Mouse (Mus musculus) intestine, postnatal 0 days (tissue): ENCODE measurements around the gene Opn4. TPM values are rescaled to one million over a fixed set of nuclear protein-coding genes. Genes with fewer than 3 reads are reported as not detected.

Experiments
- ATAC-seq: fragments of 200-750 bp; cut with Nextera tagmentation; 2 replicates; pipeline ENCODE4 v1.8.0; 2017; ENCODE audit warnings: mild to moderate bottlenecking, moderate TSS enrichment, moderate library complexity
- H3K27ac ChIP-seq: fragments of 300-500 bp; sonication (generic); 2 replicates; pipeline ENCODE4 v1.5.1; 2014; ENCODE audit warnings: mild to moderate bottlenecking, low read depth, low read length, moderate library complexity
- H3K27me3 ChIP-seq: fragments of 300-500 bp; sonication (generic); replicated peaks from 2 replicates; pipeline ENCODE4 v1.6.1; 2014; ENCODE audit warnings: low read length, mixed read lengths; ENCODE audit not compliant: control insufficient read depth, insufficient read depth
- H3K36me3 ChIP-seq: fragments of 300-500 bp; sonication (generic); 2 replicates; pipeline ENCODE4 v1.6.1; 2014; ENCODE audit warnings: mild to moderate bottlenecking, moderate library complexity; ENCODE audit not compliant: control insufficient read depth, insufficient read depth
- H3K4me1 ChIP-seq: fragments of 300-500 bp; sonication (generic); replicated peaks from 2 replicates; pipeline ENCODE4 v1.6.1; 2014; ENCODE audit warnings: antibody characterized with exemption, low read length, mixed read lengths; ENCODE audit not compliant: control insufficient read depth, insufficient read depth
- H3K4me2 ChIP-seq: fragments of 300-500 bp; sonication (generic); replicated peaks from 2 replicates; pipeline ENCODE4 v1.6.1; 2014; ENCODE audit warnings: low read depth, mild to moderate bottlenecking, moderate library complexity
- H3K4me3 ChIP-seq: fragments of 300-500 bp; sonication (generic); 2 replicates; pipeline ENCODE4 v1.5.1; 2014; ENCODE audit warnings: low read depth, low read length
- H3K9ac ChIP-seq: fragments of 300-500 bp; sonication (generic); 2 replicates; pipeline ENCODE4 v1.6.1; 2014; ENCODE audit warnings: mild to moderate bottlenecking, low read depth, low read length
- H3K9me3 ChIP-seq: fragments of 300-500 bp; sonication (generic); 2 replicates; pipeline ENCODE4 v1.6.1; 2016; ENCODE audit warnings: mixed run types; ENCODE audit not compliant: control insufficient read depth
- CTCF ChIP-seq: sonication (generic); IDR thresholded peaks from 2 replicates; pipeline ENCODE4 v1.5.1; 2016; ENCODE audit warnings: low read depth, mild to moderate bottlenecking, control low read depth, antibody characterized with exemption, moderate library complexity
- WGBS: fragments of 180-500 bp; shearing (Covaris S2); extraction: QIAGEN DNeasy Blood & Tissue Kit; methylation state at CpG from one replicate; pipeline ENCODE4 v1.1.7; 2014; 5-methylcytosine and 5-hydroxymethylcytosine counted together
- polyA plus RNA-seq: library from polyadenylated mRNA; unstranded; fragments of >200 nt; fragmentation: Nextera tagmentation; extraction: Ambion mirVana; gene quantifications from 2 replicates; pipeline ENCODE4 v1.2.1, GENCODE M21; 2015

The Opn4 gene
- polyA plus RNA-seq, 1 experiment from 2014 or later = 0.69 TPM

- no peak overlapping the region for H3K9ac ChIP-seq
- H3K4me2 ChIP-seq = no peak overlapping the region
- no peaks in the 10 kb centered on the region for H3K9me3 ChIP-seq
- H3K4me1 ChIP-seq = no peaks in the 10 kb centered on the region; the same call in 1 of the 2 replicates
- H3K27ac ChIP-seq = no peak overlapping the region
- H3K27me3 ChIP-seq = no peaks in the 10 kb centered on the region
- no peak for TF ChIP-seq CTCF
- H3K4me3 ChIP-seq = no peak overlapping the region
- no peak for ATAC-seq
- 80% methylated on average over 7 of the region's 7 CpGs for WGBS
- no peaks in the 10 kb centered on the region for H3K36me3 ChIP-seq
These were observed 26.9 kb upstream of the Opn4 start for GRCm38 (mm10) chr14:34626824-34627223.

- ATAC-seq = no peak
- H3K4me3 ChIP-seq = no peak overlapping the region
These were observed 23.7 kb upstream of the Opn4 start for GRCm38 (mm10) chr14:34623531-34624210.

GRCm38 (mm10) chr14:34623074-34623473 lies 23.1 kb upstream of the Opn4 start:
- no peak overlapping the region for H3K27ac ChIP-seq
- no peak overlapping the region for H3K4me3 ChIP-seq

More at GRCm38 (mm10) chr14:34623531-34624210, 23.7 kb upstream of the Opn4 start:
- no peak overlapping the region for H3K9ac ChIP-seq
- WGBS = 44% methylated on average over 16 of the region's 16 CpGs
- no peaks in the 10 kb centered on the region for H3K27me3 ChIP-seq
- no peak for TF ChIP-seq CTCF
- no peaks in the 10 kb centered on the region; the same call in 1 of the 2 replicates for H3K4me1 ChIP-seq
- no peaks in the 10 kb centered on the region for H3K36me3 ChIP-seq
- no peaks in the 10 kb centered on the region for H3K9me3 ChIP-seq
- H3K4me2 ChIP-seq = 0 out of 2 replicates have a peak overlapping the region, but pooled peaks have one; percentile 7
- no peak overlapping the region for H3K27ac ChIP-seq

GRCm38 (mm10) chr14:34620611-34621376 lies 20.9 kb upstream of the Opn4 start:
- Histone ChIP-seq H3K4me1 (no peaks in the 10 kb centered on the region; the same call in 1 of the 2 replicates), H3K4me2 (no peak overlapping the region), H3K36me3 (no peaks in the 10 kb centered on the region), H3K9ac (no peak overlapping the region), H3K9me3 (no peaks in the 10 kb centered on the region), H3K27me3 (no peaks in the 10 kb centered on the region), H3K27ac (no peak overlapping the region), H3K4me3 (no peak overlapping the region)
- peak; percentile 79 for TF ChIP-seq CTCF
- 44% methylated on average over 10 of the region's 10 CpGs for WGBS
- no peak for ATAC-seq

More at GRCm38 (mm10) chr14:34623074-34623473, 23.1 kb upstream of the Opn4 start:
- no peak for ATAC-seq
- no peak overlapping the region for H3K9ac ChIP-seq
- H3K36me3 ChIP-seq = no peaks in the 10 kb centered on the region
- H3K9me3 ChIP-seq = no peaks in the 10 kb centered on the region
- no peak for TF ChIP-seq CTCF
- 72% methylated on average over 5 of the region's 5 CpGs for WGBS
- H3K27me3 ChIP-seq = no peaks in the 10 kb centered on the region
- H3K4me2 ChIP-seq = no peak overlapping the region
- H3K4me1 ChIP-seq = no peaks in the 10 kb centered on the region; the same call in 1 of the 2 replicates

- H3K4me1 ChIP-seq = no peaks in the 10 kb centered on the region; the same call in 1 of the 2 replicates
- 29% methylated on average over 9 of the region's 9 CpGs for WGBS
- H3K27ac ChIP-seq = peak overlapping the region; percentile 6; the same call in 1 of the 2 replicates
- no peak overlapping the region for H3K4me3 ChIP-seq
- no peak for TF ChIP-seq CTCF
- no peak overlapping the region for H3K4me2 ChIP-seq
- H3K9me3 ChIP-seq = no peaks in the 10 kb centered on the region
- ATAC-seq = peak; percentile 91
- H3K36me3 ChIP-seq = no peaks in the 10 kb centered on the region
- no peaks in the 10 kb centered on the region for H3K27me3 ChIP-seq
- H3K9ac ChIP-seq = no peak overlapping the region
These were observed 18.9 kb upstream of the Opn4 start for GRCm38 (mm10) chr14:34618808-34619207.

- TF ChIP-seq CTCF = peak; percentile 99
- Histone ChIP-seq H3K27me3 (no peaks in the 10 kb centered on the region), H3K9ac (no peak overlapping the region), H3K4me2 (no peak overlapping the region), H3K4me3 (no peak overlapping the region), H3K4me1 (no peaks in the 10 kb centered on the region), H3K36me3 (no peaks in the 10 kb centered on the region), H3K9me3 (no peaks in the 10 kb centered on the region), H3K27ac (no peak overlapping the region)
- 3% methylated on average over 8 of the region's 8 CpGs for WGBS
- peak; percentile 39 for ATAC-seq
These were observed 16.9 kb upstream of the Opn4 start for GRCm38 (mm10) chr14:34616821-34617220.
